9 mouse cellular contexts compared by ENCODE assay signal in the genomic region with DNA sequence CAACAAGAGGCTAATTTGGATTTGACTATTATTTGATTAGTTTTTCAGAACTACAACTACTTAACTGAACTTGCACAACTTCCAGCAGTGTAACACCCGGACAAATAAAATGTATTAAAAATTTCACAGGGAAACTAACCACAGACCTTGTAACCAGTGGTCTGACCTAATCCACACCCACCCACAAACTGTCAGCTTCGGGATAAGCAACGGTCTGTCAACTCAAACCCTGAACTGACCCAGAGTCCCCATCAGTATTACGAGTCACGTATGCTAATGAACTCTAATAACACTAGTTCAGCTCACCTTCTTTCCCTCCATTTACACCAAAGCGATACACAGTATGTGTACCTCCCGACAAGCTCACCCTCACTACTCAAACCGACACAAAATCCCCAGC. TPM values are rescaled to one million over a fixed set of nuclear protein-coding genes. Genes with fewer than 3 reads are reported as not detected.
DNase-seq lines count a peak whose midpoint lies in the region; ATAC-seq lines count a peak whose summit lies in the region.
"Had no signal": no experiment of that assay in that cellular context is flagged by ENCODE, and none has a peak within 500 bp of the region (broad histone marks: within the 10 kb centered on the region; RNA-seq: fewer than 3 reads in every experiment).

No protein-coding gene starts in this region.

- no peak overlapping the region for H3K27ac ChIP-seq in neural tube, embryonic 11.5 days (ENCODE audit: low read depth, low read length)
- peak overlapping the region; percentile 98 for H3K27ac ChIP-seq in forebrain, embryonic 10.5 days
- H3K27ac ChIP-seq in stomach, embryonic 15.5 days: peak overlapping the region; percentile 98

- peak overlapping the region; percentile 95 for H3K9ac ChIP-seq in neural tube, embryonic 11.5 days (ENCODE audit: low read length)
- H3K9ac ChIP-seq in stomach, embryonic 15.5 days: peak overlapping the region; percentile 99

- intact Hi-C loops in left cerebral cortex, postnatal 4 days (cut with DNase I): no loop called here

- peak overlapping the region; percentile 84 for H3K4me3 ChIP-seq in neural tube, embryonic 11.5 days (ENCODE audit: low read depth, low read length)
- peak overlapping the region; percentile 86 for H3K4me3 ChIP-seq in forebrain, embryonic 10.5 days
- peak overlapping the region; percentile 92 for H3K4me3 ChIP-seq in stomach, embryonic 15.5 days (replicated peaks)

- H3K36me3 ChIP-seq in neural tube, embryonic 11.5 days (ENCODE audit: control insufficient read depth, insufficient read depth, low read length): peaks cover 7% of the 10 kb centered on the region; the same call in 1 of the 2 replicates
- H3K36me3 ChIP-seq in forebrain, embryonic 10.5 days (replicated peaks): peaks cover 64% of the 10 kb centered on the region
- peaks cover 11% of the 10 kb centered on the region; the same call in 1 of the 2 replicates for H3K36me3 ChIP-seq in stomach, embryonic 15.5 days

- no peaks in the 10 kb centered on the region for H3K9me3 ChIP-seq in neural tube, embryonic 11.5 days (ENCODE audit: control insufficient read depth, low read length)
- no peaks in the 10 kb centered on the region for H3K9me3 ChIP-seq in forebrain, embryonic 10.5 days
- H3K9me3 ChIP-seq in stomach, embryonic 15.5 days: no peaks in the 10 kb centered on the region

- DNase-seq in neural tube, embryonic 11.5 days (ENCODE audit: low spot score): no peak
- no peak for DNase-seq in neural tube, embryonic 10.5 days (ENCODE audit: extremely low spot score, low spot score)
- no peak for DNase-seq in forebrain, embryonic 10.5 days (ENCODE audit: extremely low spot score, low spot score)
- peak; percentile 25 for DNase-seq in liver
- DNase-seq in cerebellum, postnatal 14 days: no peak
- no peak for DNase-seq in left cerebral cortex, postnatal 4 days
- DNase-seq: cerebellum, adult 11 months had no signal

- WGBS in neural tube, embryonic 11.5 days: 17% methylated on average over 8 of the region's 8 CpGs
- WGBS in forebrain, embryonic 10.5 days: 20% methylated on average over 8 of the region's 8 CpGs
- 7% methylated on average over 8 of the region's 8 CpGs for WGBS in stomach, embryonic 15.5 days

- no peak for ATAC-seq in neural tube, embryonic 11.5 days (ENCODE audit: insufficient read depth, low FRiP score, low TSS enrichment)
- no peak for ATAC-seq in stomach, embryonic 15.5 days (ENCODE audit: insufficient read depth, low FRiP score, low read depth)
- no peak for ATAC-seq in monocyte, adult 5-6 weeks (replicated peaks; ENCODE audit: insufficient number of reproducible peaks, low FRiP score, low TSS enrichment, poor library complexity, severe bottlenecking)

- peak overlapping the region; percentile 54 for H3K4me2 ChIP-seq in neural tube, embryonic 11.5 days (ENCODE audit: low read depth)
- peak overlapping the region; percentile 68 for H3K4me2 ChIP-seq in stomach, embryonic 15.5 days

- H3K27me3 ChIP-seq in neural tube, embryonic 11.5 days (ENCODE audit: control insufficient read depth, insufficient read depth, low read length): no peaks in the 10 kb centered on the region
- no peaks in the 10 kb centered on the region for H3K27me3 ChIP-seq in forebrain, embryonic 10.5 days (ENCODE audit: poor library complexity, severe bottlenecking)
- no peaks in the 10 kb centered on the region for H3K27me3 ChIP-seq in stomach, embryonic 15.5 days (replicated peaks)

- peaks cover 10% of the 10 kb centered on the region for H3K4me1 ChIP-seq in neural tube, embryonic 11.5 days (ENCODE audit: control insufficient read depth, insufficient read depth, low read length)
- H3K4me1 ChIP-seq in forebrain, embryonic 10.5 days: peaks cover 31% of the 10 kb centered on the region
- H3K4me1 ChIP-seq in stomach, embryonic 15.5 days: 0 out of 2 replicates have a peak, but pooled peaks cover 10% of the 10 kb centered on the region

RNA-seq across cellular contexts. Expression of gene 1700123O20Rik, which starts 0.5 kb away (rescaled TPM):
- polyA plus RNA-seq in neural tube, embryonic 11.5 days (2014; fragmentation: Nextera tagmentation; extraction: Ambion mirVana): 94.3 and 103 TPM in 2 replicates
- 104 and 109 TPM in 2 replicates for polyA plus RNA-seq in forebrain, embryonic 10.5 days (2016; fragmentation: Nextera tagmentation; extraction: Ambion mirVana)
- 79.3 and 84.8 TPM in 2 replicates for polyA plus RNA-seq in stomach, embryonic 15.5 days (2015; fragmentation: Nextera tagmentation; extraction: Ambion mirVana)
- 10 to 100 TPM; 27.4 to 30.2 TPM for total RNA-seq in left cerebral cortex, postnatal 4 days (2021)
- 24.1 to 34.0 TPM (median 32.3 TPM) in 3 replicates for total RNA-seq in monocyte, adult 5-6 weeks (2017)

RNA-seq across cellular contexts. Expression of gene Acin1, which starts 1.3 kb away (rescaled TPM):
- 118 and 122 TPM in 2 replicates for polyA plus RNA-seq in neural tube, embryonic 11.5 days (2014; fragmentation: Nextera tagmentation; extraction: Ambion mirVana)
- 142 and 146 TPM in 2 replicates for polyA plus RNA-seq in forebrain, embryonic 10.5 days (2016; fragmentation: Nextera tagmentation; extraction: Ambion mirVana)
- polyA plus RNA-seq in stomach, embryonic 15.5 days (2015; fragmentation: Nextera tagmentation; extraction: Ambion mirVana): 111 and 116 TPM in 2 replicates
- total RNA-seq in left cerebral cortex, postnatal 4 days (2021): 100 to 1,000 TPM; 273 to 279 TPM
- 259 to 427 TPM (median 322 TPM) in 3 replicates for total RNA-seq in monocyte, adult 5-6 weeks (2017)

RNA-seq across cellular contexts. Expression of gene Gm29776, which starts 13.2 kb away (rescaled TPM):
- 0.16 and 0.30 TPM in 2 replicates for polyA plus RNA-seq in neural tube, embryonic 11.5 days (2014; fragmentation: Nextera tagmentation; extraction: Ambion mirVana)
- polyA plus RNA-seq in forebrain, embryonic 10.5 days (2016; fragmentation: Nextera tagmentation; extraction: Ambion mirVana): not detected in 2 replicates
- polyA plus RNA-seq in stomach, embryonic 15.5 days (2015; fragmentation: Nextera tagmentation; extraction: Ambion mirVana): 0.05 and 0.15 TPM in 2 replicates
- not detected for total RNA-seq in left cerebral cortex, postnatal 4 days (2021)
- total RNA-seq in monocyte, adult 5-6 weeks (2017): 0.67 TPM in 1 of 3 replicates, not detected in the others

RNA-seq across cellular contexts. Expression of gene Cebpe, which starts 26.5 kb away (rescaled TPM):
- 0.26 TPM in 1 of 2 replicates, not detected in the other for polyA plus RNA-seq in neural tube, embryonic 11.5 days (2014; fragmentation: Nextera tagmentation; extraction: Ambion mirVana)
- polyA plus RNA-seq in forebrain, embryonic 10.5 days (2016; fragmentation: Nextera tagmentation; extraction: Ambion mirVana): not detected in 2 replicates
- polyA plus RNA-seq in stomach, embryonic 15.5 days (2015; fragmentation: Nextera tagmentation; extraction: Ambion mirVana): 1.3 and 1.5 TPM in 2 replicates
- total RNA-seq in left cerebral cortex, postnatal 4 days (2021): not detected
- 2.7 to 7.2 TPM in 2 of 3 replicates, not detected in the other for total RNA-seq in monocyte, adult 5-6 weeks (2017)

RNA-seq across cellular contexts. Expression of gene Cdh24, which starts 44.3 kb away (rescaled TPM):
- 6.8 and 9.7 TPM in 2 replicates for polyA plus RNA-seq in neural tube, embryonic 11.5 days (2014; fragmentation: Nextera tagmentation; extraction: Ambion mirVana)
- polyA plus RNA-seq in forebrain, embryonic 10.5 days (2016; fragmentation: Nextera tagmentation; extraction: Ambion mirVana): 4.7 and 5.4 TPM in 2 replicates
- polyA plus RNA-seq in stomach, embryonic 15.5 days (2015; fragmentation: Nextera tagmentation; extraction: Ambion mirVana): 3.7 and 4.5 TPM in 2 replicates
- 10 to 100 TPM; 17.2 to 20.7 TPM for total RNA-seq in left cerebral cortex, postnatal 4 days (2021)
- total RNA-seq in monocyte, adult 5-6 weeks (2017): 0.48 to 2.6 TPM in 2 of 3 replicates, not detected in the other
